Mouse (Mus musculus): ENCODE measurements around the gene Slc35g2.

- TF ChIP-seq CTCF (IDR thresholded peaks at IDR 0.05) (no peak), POLR2A (IDR thresholded peaks at IDR 0.05; ENCODE audit: insufficient read depth, low read depth, low read length) (no peak), EP300 (IDR thresholded peaks at IDR 0.05; ENCODE audit: insufficient read depth, low read depth, low read length) (no peak)
These were observed 35.2 kb upstream of the Slc35g2 start for GRCm38 (mm10) chr9:100605985-100606554.

Measured in heart, adult 2 months (tissue).